14 mouse cellular contexts compared by ENCODE assay signal in the genomic region with DNA sequence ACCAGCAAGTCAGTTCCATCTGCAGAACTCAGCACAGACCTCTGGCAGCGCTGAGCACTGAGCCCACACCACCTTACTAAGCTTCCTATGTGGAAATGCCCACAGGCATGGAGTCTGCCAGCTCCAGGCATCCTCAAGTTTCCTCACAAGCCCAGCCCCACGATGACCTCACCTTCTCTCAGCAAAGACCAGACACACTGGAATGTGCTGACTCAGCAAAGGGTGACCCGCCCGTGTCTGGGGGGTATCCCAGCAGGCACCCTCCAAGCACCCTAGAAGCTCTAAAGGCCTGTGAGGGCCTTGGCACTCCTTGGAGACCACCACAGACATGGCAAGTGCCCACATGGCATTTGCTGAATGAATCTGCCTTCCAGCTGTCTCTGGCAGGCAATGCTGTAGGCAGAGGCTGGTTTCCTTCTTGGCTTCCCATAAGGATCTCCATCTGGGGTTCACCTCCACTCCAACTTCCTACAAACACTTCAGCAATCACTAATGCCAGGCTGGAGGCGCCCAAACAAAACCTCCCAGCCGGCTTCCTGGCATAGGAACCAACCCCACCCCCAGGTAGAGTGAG. TPM values are rescaled to one million over a fixed set of nuclear protein-coding genes. Genes with fewer than 3 reads are reported as not detected.
A peak's percentile ranks its signal among the peaks of the same experiment; 100 is the strongest.
DNase-seq lines count a peak whose midpoint lies in the region.
"Had no signal": no experiment of that assay in that cellular context is flagged by ENCODE, and none has a peak within 500 bp of the region (broad histone marks: within the 10 kb centered on the region; RNA-seq: fewer than 3 reads in every experiment).

No protein-coding gene starts in this region.

- intact Hi-C loops in heart, postnatal 14 days (cut with DNase I) = no loop called here

- no peak overlapping the region for H3K4me3 ChIP-seq in heart, embryonic 10.5 days
- H3K4me3 ChIP-seq: forebrain, embryonic 13.5 days; limb, embryonic 12.5 days; midbrain, embryonic 12.5 days had no signal

- H3K4me1 ChIP-seq in heart, embryonic 10.5 days = peaks cover 88% of the 10 kb centered on the region

- no peaks in the 10 kb centered on the region for H3K9me3 ChIP-seq in heart, embryonic 10.5 days
- H3K9me3 ChIP-seq: forebrain, embryonic 13.5 days; limb, embryonic 12.5 days; midbrain, embryonic 12.5 days had no signal

- 58% methylated on average over 6 of the region's 6 CpGs for WGBS in heart, embryonic 10.5 days

- H3K27me3 ChIP-seq in heart, embryonic 10.5 days (ENCODE audit: insufficient read depth, poor library complexity, severe bottlenecking) = no peaks in the 10 kb centered on the region
- H3K27me3 ChIP-seq: forebrain, embryonic 13.5 days; limb, embryonic 12.5 days had no signal

- DNase-seq in heart, embryonic 10.5 days (ENCODE audit: low spot score) = no peak
- DNase-seq in heart, postnatal 14 days = no peak
- DNase-seq in thymus, postnatal 4 days = peak; percentile 18
- no peak for DNase-seq in thymus, postnatal 36 days
- DNase-seq in lung, adult 18-20 months = peak; percentile 83 to 87
- DNase-seq in yolk sac, embryonic 10.5 days (ENCODE audit: low spot score) = peak; percentile 32
- no peak for DNase-seq in spleen, adult 12 weeks (ENCODE audit: low spot score)
- no peak for DNase-seq in layer of hippocampus, postnatal 14 days (ENCODE audit: low spot score in 2 of 2)
- DNase-seq: adrenal gland, postnatal 10 days; cerebellum, adult 9-10 months had no signal

- peak overlapping the region; percentile 68; the same call in 1 of the 2 replicates for H3K27ac ChIP-seq in heart, embryonic 10.5 days
- H3K27ac ChIP-seq: forebrain, embryonic 13.5 days; kidney, postnatal 0 days; limb, embryonic 12.5 days; midbrain, embryonic 12.5 days had no signal

- no peaks in the 10 kb centered on the region for H3K36me3 ChIP-seq in heart, embryonic 10.5 days
- H3K36me3 ChIP-seq: limb, embryonic 12.5 days; midbrain, embryonic 12.5 days had no signal

RNA-seq across cellular contexts. Expression of a gene that starts 17.9 kb away (rescaled TPM):
- polyA plus RNA-seq in heart, embryonic 10.5 days (2016; fragmentation: Nextera tagmentation; extraction: Ambion mirVana) = 6.9 and 12.2 TPM in 2 replicates
- total RNA-seq in heart, postnatal 14 days (2021) = 1 to 10 TPM; 9.6 to 9.9 TPM
- total RNA-seq in layer of hippocampus, postnatal 14 days (2021) = 10 to 100 TPM; 54.7 to 58.8 TPM

Comparison
In these comparisons a context has a peak if more than half of its experiments do, and no peak if none do; other contexts are left out.
1. DNase-seq: peak in thymus, postnatal 4 days (single experiment), lung, adult 18-20 months (2 of 2) and yolk sac, embryonic 10.5 days (single experiment); none in heart, embryonic 10.5 days (single experiment), heart, postnatal 14 days (0 of 2), thymus, postnatal 36 days (0 of 2), spleen, adult 12 weeks (single experiment) and layer of hippocampus, postnatal 14 days (0 of 2).
2. RNA of a gene that starts 17.9 kb away (total RNA-seq): 54.7 to 58.8 TPM in layer of hippocampus, postnatal 14 days; 9.6 to 9.9 TPM in heart, postnatal 14 days; every median in the first group is over 4 times any median in the second.